Mouse (Mus musculus): ENCODE measurements at regions not wholly inside any gene's neighbourhood (a gene's known extent, or its start where the extent isn't known, plus 50 kb on each side); places are given as distances from the start of the nearest gene placed in this dataset.

DNA sequence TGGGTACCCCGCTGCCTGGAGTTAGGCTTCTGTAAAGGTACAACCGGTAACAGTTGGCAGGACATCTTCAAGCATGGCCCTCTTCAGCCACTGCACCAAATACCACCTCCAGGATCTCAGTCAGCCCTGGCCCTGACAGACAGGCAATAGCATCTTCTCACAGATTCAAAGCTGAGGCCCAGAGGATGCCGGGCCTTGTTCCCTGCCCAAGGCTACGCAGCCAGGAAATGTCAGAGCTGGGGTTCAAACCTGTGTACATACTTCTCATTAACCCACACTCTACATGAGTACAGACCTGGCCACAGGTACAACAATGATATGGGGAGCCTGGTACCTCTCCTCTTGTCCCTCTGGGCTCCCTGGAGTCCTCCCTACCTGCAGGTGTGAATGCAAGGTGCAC is 497.3 kb downstream of the Med13l start:
- in situ Hi-C loops (cut with MboI, MseI) = no loop called here

DNA sequence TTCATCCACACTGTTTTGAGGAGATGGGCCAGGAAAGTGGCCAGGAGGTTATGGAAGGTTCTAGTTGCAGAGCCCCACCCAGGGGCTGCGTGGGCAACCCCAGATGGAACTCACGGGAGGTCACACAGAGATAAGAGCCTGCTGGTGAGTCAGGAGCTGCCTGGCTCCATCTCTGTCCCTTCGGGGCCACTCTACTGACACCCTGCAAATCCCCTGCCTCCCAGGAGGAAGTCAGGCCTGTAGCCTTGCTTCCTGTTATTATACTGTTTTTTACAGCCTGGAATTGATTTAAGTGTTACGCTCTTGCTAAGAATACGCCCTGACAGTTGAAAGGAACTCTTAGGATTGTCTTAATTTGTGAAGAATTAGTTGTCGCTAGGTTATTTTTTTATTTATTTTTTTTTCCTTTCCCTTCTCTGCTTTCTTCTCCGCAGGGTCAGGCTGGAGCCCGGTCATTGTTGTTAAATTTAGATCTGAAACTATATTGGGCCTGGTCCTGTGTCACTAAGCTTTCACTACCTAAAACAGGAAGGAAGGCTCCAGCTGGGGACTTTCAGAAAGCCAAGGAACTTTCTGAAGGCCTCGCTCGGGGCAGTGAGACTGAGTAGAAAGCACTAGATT is 497.9 kb downstream of the Med13l start:
- in situ Hi-C loops (cut with MboI, MseI) = no loop called here

DNA sequence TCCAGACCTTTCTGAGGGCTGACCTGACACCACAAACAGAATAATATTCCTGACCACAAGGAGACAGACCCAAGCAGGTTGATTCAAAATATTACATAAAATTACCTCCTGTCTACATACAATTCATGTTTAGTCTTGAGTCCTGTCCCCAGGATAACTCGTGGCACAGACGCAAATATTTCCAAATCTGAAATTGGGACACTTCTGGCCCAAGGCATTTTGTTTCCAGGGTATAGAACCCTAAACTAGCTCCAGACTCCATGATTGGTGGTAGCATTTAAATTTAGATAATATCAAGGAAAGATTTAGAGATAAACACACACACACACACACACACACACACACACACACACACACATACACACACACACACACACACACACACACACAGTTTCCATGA is 498.7 kb downstream of the Med13l start:
- in situ Hi-C loops (cut with MboI, MseI) = no loop called here

DNA sequence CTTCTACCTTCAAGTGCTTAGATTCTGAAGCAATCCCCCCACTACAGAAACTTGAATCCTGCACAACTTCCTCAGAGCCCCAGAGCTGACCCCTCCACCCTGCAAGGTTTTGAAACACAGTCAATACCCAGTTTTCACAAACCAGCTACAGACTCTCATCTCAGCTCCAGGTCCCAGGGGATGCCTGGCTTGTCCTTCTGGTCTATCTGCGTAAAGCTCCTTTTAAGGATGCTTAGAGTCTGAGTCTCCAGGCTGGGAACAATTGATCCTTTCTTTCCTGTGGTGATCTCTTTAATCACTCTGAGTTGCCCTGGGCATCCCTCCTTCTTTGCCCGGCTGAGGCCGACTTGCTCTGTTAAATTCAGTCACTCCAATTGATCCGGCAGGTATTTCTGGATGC is 500.4 kb downstream of the Med13l start:
- in situ Hi-C loops (cut with MboI, MseI) = no loop called here

DNA sequence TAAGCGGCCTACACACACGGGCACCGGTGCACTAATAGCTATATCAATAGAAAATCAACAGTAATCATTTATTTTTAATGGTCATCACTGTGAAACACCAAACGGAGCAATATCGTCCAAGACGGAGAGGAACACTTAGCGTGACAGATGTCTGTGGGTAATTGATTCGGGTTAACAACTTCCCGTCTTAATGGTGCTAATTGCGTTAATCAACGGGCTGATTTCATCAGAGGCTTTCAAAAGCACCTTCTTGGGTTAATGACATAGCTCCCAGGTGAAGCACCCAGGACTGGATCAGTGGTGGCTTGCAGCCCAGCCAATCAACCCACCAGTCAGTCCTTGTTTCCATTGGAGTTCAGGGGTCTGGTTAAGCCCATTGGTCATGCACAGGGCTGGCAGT is 502.0 kb downstream of the Med13l start:
- in situ Hi-C loops (cut with MboI, MseI) = no loop called here

DNA sequence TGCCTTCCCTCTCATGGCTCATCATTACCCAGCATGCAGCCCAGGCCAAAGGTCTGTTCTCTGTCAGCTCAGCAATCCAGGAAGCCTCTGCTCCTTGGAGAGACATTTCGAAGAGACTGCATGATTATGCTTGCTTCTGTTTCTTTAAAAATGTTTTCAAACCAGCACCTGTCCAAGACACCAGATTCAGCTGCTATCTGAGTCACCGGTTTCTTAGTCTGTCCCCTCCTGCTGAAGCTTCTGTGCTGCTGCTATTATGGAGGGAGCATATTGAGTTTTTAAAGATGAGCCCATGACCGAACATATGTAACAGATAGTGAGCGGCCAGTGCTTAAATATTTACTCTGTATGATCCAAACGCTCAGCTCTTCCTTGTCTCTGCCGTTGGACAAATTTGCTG is 506.2 kb downstream of the Med13l start:
- in situ Hi-C loops (cut with MboI, MseI) = no loop called here

DNA sequence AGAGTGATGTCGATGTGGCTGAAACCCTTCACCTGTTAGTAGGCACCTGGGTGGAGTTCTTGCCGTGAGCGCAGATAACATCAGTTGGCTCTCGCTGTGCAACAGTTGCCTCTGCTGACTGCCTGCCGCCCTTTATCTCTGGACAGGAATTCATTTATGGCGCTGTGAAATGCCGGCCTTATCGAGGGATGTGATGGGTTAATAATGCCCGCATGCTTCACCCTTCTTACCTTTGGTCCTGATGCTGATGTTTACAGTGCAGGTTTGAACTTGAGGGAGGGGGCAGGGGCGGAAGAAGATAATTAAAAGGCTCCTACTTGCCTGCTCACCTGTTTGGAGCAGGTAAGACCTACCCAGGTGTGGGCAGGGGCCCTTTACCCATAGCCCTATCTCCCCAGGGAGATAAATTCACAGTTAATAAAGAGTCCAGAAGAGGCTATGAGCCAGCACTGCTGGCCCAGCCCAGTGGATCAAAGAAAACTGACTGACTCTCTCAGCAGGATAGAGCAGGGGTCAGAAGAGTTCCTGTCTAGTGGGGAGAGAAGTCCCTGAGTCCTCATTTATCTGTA is 509.4 kb downstream of the Med13l start:
- in situ Hi-C loops (cut with MboI, MseI) = loop anchor here (10.0 kb wide), 1 partner anchor 1115 kb away; no protein-coding TSS in a partner anchor

DNA sequence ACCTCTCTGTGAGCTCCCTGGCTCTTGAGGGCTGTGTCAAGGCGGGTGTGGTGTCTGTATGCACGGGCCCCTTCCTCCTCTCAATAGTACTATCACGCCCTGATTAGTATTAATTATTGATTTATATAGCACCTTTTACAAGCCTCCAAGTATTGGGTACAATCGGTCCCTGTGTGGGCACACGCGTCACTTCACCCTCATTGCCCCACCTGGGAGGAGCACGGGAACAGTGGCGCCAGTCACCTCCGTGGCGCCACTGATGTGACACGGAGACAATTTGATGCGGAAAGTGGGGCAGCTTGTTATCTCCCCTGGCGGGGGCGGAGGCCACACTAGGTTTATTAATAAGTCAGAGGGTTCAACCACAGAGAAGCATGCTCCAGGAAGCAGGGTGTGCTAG is 512.2 kb downstream of the Med13l start:
- in situ Hi-C loops (cut with MboI, MseI) = loop anchor here (10.0 kb wide), 1 partner anchor 1112 kb away; no protein-coding TSS in a partner anchor

DNA sequence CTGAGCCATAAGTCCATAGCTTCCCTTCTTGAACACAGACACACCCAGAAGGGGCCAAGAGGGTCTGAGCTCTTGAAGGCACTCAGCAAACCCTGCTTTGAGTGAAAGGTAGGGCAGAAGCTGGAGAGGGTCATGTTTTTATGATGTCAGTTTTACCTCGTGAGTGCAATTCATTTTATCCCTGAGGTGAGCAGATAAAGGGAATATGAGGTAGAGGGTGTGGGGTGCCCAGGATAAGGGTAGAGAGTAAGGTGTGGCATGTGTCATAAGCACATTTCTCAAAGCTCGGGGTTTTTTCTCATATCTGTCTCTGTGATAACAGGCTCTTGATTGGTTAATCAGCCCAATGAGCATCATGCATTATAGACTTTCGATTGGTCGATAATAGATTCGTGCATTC is 520.3 kb downstream of the Med13l start:
- in situ Hi-C loops (cut with MboI, MseI) = no loop called here

DNA sequence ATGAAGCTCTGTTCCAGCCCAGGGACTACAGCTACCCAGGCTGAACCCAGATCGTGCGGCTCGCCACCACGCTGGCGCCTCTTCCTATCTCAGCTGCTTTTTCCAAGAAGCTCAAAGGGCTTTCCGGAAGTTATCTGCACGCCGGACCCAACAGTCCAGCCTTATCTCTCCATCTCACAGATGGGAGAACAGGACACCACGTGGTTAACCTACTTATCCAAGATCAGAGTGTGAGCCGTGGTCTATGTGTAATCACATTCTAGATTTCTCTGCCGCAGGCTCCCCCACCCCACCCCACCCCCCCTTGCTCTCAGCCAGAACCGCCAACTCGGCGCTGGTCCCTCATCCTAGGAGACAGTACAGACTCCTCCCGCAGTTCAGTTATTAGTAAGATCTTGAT is 522.4 kb downstream of the Med13l start:
- in situ Hi-C loops (cut with MboI, MseI) = no loop called here

DNA sequence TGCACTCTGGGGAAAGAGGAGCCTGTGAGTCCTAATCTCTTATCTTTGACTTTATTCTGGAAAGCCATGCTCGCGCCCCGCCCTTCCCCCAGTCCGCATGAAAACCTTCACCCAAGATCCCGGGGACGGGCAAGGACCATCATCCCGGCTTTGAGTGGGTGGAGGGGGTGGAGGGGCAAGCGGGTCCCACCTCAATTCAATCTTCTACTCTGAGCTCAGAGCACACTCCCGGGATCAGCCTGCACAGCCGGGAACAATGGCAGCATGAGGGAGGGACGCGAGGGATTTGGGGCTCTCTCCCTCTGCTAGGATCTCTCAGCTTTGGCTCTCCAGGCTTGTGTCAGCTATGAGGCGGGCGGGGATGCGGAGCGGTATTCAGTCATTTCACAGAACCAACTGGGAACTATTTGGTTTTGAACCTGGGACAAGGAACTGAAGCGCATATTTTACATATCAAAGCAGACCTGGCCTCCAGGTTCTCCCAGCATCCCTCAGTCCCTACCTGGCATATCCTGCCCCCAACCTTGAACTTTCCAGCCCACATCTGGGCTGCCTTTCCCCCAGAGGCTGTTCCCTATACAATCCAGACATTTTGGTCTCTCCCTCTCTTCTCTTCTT is 537.2 kb downstream of the Med13l start:
- in situ Hi-C loops (cut with MboI, MseI) = no loop called here

DNA sequence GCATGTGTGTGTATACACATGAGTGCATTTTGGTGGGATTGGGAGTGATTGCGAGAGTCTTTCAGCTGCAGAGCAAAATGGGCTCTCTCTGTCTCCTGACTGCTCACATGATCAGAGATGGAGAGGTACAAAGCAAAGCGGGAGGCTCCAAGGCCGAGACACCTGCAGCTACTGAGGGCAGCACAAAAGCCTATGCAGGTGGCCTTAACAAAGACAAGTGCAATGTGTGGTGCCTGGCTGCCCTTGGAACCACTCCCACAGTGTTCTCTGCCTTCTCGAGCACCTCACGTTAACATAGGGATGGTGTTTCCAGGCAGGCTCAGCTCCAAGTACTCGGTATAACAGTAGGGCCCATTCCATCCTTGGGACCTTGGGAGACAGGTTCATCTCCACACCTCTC is 539.3 kb downstream of the Med13l start:
- in situ Hi-C loops (cut with MboI, MseI) = no loop called here

DNA sequence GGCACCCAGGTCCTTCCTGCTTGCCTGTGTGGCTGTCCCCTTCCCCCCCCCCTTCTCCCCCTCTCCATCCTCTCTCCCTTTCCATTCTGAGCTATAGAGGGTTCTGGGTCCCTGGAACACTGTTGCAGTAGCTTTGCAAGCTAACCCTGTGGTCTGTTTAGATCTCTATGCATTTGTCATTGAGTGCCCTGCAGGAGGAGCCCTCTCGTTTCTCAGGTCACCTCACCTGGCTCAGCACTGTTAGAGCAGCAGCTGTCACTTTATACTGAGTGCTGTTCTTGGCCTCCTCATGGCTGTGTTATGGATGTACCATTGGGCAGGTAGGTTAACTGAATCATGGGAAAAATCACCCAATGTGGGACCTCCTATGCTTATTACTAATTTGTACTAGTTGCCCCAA is 543.0 kb downstream of the Med13l start:
- in situ Hi-C loops (cut with MboI, MseI) = no loop called here

DNA sequence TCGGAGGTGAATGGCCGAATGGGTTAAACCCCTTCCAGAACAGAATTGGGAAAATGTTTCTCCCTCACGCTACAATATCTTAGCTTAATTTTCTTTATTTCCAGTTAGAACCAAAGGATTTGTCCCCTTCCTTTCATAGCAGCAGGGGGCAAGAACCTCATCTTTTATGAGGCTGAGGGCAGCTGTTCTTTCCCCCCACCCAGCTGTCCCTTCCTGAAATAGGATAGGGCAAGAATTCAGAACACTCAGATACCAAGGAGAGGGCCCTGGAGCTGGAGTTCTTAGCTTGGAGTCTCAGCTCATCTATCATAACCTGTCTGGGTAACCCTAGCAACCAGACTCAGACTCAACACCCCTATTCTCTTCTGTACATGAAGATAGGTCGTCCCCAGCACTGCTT is 547.4 kb downstream of the Med13l start:
- in situ Hi-C loops (cut with MboI, MseI) = no loop called here

DNA sequence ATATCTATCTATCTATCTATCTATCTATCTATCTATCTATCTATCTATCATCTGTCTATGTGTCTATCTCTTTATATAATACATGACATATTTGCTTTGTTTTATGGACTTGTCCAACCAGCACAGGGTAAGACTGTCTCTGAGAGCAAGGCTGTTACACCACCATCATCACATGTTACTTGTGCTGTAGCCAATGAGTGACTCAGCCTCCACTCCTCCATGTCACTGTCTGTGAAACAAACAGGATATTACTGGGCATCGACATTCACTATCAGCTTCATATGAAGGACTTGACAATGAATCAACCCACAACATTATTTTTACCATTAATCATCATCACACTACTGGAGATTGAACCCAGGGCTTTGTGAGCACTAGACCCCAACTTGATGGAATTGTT is 549.0 kb downstream of the Med13l start:
- in situ Hi-C loops (cut with MboI, MseI) = no loop called here

DNA sequence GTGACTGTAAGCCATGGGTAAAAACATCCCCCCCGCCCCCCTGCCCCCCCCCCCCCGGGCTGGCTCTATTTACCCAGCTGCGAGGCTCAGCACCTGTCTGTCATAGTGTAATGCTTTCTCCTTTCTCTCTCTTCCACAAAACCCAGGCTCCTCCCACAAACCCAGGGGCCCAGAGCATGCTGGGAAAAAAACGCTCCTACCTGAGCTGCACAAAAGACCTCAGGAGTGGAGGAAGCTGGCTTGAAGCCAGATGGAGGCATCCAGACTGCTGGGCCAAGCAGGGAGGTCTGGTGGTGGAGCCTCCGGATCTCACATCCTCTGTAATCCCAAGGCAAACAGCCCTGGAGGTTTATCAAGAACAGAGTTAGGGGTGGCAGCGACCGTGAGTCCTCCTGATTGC is 553.6 kb downstream of the Med13l start:
- in situ Hi-C loops (cut with MboI, MseI) = no loop called here

DNA sequence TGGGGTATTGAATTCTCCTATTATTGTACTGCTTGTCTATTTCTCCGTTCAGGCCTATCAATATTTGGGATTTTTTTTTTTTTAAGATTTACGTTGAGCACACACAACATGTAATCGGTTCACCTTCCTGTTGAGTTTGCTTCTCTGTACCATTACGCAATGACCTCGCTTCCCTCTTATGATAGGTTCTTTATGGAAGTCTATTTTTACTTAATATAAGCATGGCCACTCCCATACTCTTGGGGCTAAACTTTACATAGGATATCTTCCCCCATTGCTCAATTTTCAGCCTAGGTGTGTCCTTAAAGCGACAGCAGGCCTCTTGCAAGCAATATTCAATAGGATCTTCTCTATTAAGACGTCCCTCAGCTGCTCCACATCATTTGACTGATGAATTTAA is 544.7 kb upstream of the Tbx3 start:
- in situ Hi-C loops (cut with MboI, MseI) = no loop called here

DNA sequence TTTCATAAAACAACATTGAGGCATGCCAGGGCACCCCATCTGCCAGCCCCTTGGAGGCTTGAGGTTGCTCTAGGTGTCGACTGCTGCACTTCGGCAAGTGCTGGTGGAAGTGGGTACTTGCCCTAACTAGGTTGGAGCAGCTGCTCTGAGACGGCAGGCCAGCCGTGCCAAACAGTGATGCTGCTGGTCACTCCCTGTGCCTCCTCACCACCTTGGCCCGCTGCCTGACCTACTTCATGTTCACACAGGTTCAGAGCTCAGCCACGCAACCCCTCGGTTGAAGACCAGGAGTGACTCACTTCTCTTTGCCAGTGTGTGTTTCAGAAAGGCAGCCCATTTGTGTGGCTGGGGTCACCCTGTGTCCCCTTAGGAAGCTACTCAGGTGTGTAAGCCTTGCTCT is 540.3 kb upstream of the Tbx3 start:
- in situ Hi-C loops (cut with MboI, MseI) = no loop called here

DNA sequence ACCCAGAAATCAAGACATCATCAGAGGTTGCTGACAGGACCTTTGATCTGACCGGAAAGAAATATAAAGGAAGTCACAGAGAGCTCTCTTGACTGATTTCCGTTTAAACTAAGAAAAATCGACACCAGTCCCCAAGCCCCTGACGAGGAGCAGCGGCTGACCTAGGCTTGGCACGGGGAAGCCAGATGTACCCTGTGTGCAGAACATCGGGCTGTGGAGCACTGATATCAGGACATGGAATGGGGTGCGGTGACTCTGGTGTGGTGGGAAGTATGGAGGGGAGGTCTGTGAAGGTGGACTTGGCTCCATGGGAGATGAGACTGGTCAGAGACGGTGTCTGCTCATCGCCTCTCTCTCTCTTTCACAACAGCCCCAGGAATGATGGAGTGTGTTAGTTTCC is 539.0 kb upstream of the Tbx3 start:
- in situ Hi-C loops (cut with MboI, MseI) = no loop called here

DNA sequence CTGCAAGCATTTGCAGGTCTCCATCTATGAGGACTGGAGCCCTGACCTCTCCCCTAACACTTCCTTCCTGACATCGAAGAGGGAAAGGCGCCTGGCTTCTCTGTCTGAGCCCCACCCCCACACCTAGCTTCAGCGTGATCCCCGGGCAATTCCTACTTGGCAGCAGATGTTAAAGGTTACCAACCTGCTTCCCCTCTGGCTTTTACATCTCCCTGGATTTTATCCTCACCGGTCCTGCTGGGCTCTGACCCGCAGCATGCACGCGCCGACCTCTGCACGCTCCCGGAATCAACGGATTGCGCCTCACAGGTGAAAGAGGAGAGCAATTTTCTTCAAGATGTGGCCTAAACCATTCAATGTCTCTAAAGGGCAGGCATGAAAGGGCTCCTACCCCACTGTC is 537.1 kb upstream of the Tbx3 start:
- in situ Hi-C loops (cut with MboI, MseI) = no loop called here

DNA sequence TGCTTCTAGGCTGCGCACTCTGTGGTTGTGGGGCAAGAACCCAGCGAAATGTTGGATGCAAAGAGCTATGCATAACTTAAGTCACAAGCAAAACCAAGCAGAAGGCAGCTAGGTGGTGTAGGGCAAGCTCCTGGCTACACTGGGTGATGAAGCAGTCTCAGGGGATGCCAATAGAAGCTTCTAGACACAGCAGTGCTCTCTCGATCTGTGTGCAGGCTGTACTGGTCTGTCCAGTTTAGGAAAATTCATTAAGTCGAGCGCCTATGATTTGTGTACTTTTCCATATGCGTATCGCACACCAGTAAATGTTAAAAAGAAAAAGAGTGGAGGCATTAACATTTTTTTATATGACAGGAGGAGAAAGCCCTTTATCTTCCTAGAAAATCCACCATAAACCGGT is 533.6 kb upstream of the Tbx3 start:
- in situ Hi-C loops (cut with MboI, MseI) = no loop called here

DNA sequence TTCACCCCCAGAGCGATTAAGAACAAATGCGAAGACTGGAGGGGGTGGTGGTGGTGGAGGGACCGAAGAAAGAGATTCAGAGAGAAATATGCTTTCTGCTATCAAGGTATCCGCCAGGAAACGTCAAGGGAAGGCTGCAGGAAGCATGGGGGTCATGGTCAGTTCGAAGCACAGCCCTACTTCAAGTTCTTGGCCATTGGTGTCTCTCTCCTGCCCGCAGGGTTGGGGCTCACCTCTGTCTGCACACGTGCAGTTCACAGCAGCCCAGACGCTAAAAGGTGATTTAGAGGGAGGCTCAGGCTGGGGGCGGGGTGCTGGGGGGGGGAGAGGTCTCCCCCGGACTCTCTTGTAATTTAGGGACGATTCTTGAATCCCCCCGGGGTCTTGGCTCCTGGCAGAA is 533.1 kb upstream of the Tbx3 start:
- in situ Hi-C loops (cut with MboI, MseI) = no loop called here

DNA sequence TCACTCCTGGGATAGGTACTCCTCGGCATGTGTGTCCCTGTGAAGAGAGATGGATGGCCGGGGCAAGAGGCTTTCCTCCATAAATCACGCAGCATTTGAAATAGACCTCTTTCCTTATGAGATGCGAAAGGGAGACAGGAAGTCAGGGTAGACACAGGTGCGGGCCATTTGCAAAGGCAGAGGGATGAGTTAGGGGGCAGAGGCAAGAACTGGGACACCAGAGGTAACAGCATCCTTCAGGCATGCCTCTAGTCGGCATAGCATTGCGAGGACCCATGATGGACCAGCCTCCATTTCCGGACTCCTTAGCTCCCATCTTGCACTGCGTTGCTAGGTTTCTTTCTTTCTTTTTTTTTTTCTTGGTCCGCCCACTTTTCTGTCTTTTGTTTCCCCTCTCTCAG is 532.6 kb upstream of the Tbx3 start:
- in situ Hi-C loops (cut with MboI, MseI) = no loop called here

DNA sequence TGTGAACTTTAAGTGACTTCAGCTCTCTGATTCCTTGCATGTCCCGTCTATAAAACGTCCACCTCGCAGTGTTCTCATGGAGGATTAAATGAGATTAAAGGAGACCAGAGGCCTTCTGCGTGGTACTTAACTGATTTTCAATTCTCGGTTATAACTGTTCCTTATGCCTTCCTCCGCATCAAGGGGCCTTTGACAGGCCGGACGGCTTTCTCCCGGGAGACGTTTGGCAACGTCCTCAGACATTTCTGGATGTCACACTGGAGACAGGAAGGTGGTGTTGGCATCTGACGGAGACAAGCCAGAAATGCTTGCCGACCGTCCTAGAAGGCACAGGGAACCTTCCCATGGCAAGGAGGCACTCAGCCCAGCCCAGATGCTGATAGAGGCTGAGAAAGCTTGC is 532.2 kb upstream of the Tbx3 start:
- in situ Hi-C loops (cut with MboI, MseI) = no loop called here

All from T-helper 2 cell (primary cell).